Mouse (Mus musculus) kidney, embryonic 15.5 days (tissue): ENCODE measurements around the gene Phb. TPM values are rescaled to one million over a fixed set of nuclear protein-coding genes. Genes with fewer than 3 reads are reported as not detected.

Experiments used
- ATAC-seq: fragments of 200-750 bp; cut with Nextera tagmentation; replicated peaks from 2 replicates; pipeline ENCODE4 v1.8.0; 2017; ENCODE audit warnings: moderate TSS enrichment; ENCODE audit not compliant: low FRiP score
- H3K27ac ChIP-seq: fragments of 300-500 bp; sonication (generic); 2 replicates; pipeline ENCODE4 v1.5.1; 2015; ENCODE audit warnings: mild to moderate bottlenecking, inconsistent platforms
- H3K27me3 ChIP-seq: fragments of 300-500 bp; sonication (generic); 2 replicates; pipeline ENCODE4 v1.6.1; 2015; ENCODE audit warnings: inconsistent platforms
- H3K36me3 ChIP-seq: fragments of 300-500 bp; sonication (generic); 2 replicates; pipeline ENCODE4 v1.6.1; 2015; ENCODE audit warnings: inconsistent platforms
- H3K4me1 ChIP-seq: fragments of 300-500 bp; sonication (generic); 2 replicates; pipeline ENCODE4 v1.6.1; 2015; ENCODE audit warnings: inconsistent platforms
- H3K4me2 ChIP-seq: fragments of 300-500 bp; sonication (generic); 2 replicates; pipeline ENCODE4 v1.6.1; 2015; ENCODE audit warnings: moderate library complexity, mild to moderate bottlenecking, inconsistent platforms
- H3K4me3 ChIP-seq: fragments of 300-500 bp; sonication (generic); replicated peaks from 2 replicates; pipeline ENCODE4 v1.5.1; 2015; ENCODE audit warnings: mild to moderate bottlenecking, inconsistent platforms
- H3K9ac ChIP-seq: fragments of 300-500 bp; sonication (generic); 2 replicates; pipeline ENCODE4 v1.6.1; 2015; ENCODE audit warnings: mild to moderate bottlenecking, inconsistent platforms
- H3K9me3 ChIP-seq: fragments of 300-500 bp; sonication (generic); replicated peaks from 2 replicates; pipeline ENCODE4 v1.6.1; 2016; ENCODE audit warnings: inconsistent platforms
- WGBS: fragments of 180-500 bp; shearing (Covaris S2); methylation state at CpG from one replicate; pipeline ENCODE4 v1.1.7; 2015; ENCODE audit warnings: mixed read lengths; 5-methylcytosine and 5-hydroxymethylcytosine counted together
- polyA plus RNA-seq: library from polyadenylated mRNA; unstranded; fragments of >200 nt; fragmentation: Nextera tagmentation; extraction: Ambion mirVana; gene quantifications from 2 replicates; pipeline ENCODE4 v1.2.1, GENCODE M21; 2015

Phb gene
- polyA plus RNA-seq, result 270 and 290 TPM in 2 replicates

DNA sequence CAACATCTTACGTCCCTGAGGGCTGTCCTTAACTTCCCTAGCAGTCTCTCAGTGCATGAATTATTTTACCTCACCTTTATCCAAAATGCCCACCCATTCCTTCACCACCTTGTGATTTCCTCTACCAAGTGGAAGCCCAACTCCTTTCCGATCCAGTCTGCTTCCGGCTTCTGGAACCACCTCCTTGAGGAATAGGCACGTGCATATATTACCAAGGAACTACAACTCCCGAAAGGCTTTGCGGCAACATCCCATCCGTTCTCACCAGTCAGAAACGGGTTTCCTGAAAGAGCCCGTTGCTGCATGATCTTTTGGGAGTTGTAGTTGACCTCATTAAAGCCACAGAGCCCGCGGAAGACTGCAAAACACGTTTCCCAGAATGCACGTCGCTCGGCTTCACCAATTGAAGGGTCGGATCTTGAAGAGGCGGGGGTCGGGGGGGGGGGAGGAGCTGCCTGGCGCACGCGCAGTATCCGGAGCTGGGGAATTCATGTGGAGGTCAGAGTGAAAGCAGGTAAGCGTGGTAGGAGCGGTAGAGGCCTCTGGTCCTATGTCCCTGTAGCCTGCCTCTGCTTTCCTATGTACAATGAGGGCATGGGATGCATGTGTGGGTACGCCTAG is at the start of gene Phb:
Gene Phb (plus strand): TSS at position 429 of the 621 bp plus-strand sequence.
- H3K4me1 ChIP-seq, result peaks cover 14% of the 10 kb centered on the region
- WGBS, result under 1% methylated on average over 25 of the region's 25 CpGs
- H3K4me2 ChIP-seq, result peak within 1 kb of the TSS; percentile 78
- peak within 1 kb of the TSS; percentile 84 for H3K4me3 ChIP-seq
- H3K27me3 ChIP-seq, result no peaks in the 10 kb centered on the region
- peaks cover 38% of the 10 kb centered on the region for H3K36me3 ChIP-seq
- H3K9me3 ChIP-seq, result no peaks in the 10 kb centered on the region
- peak within 1 kb of the TSS; percentile 94 for H3K27ac ChIP-seq
- ATAC-seq, result peak; percentile 95
- H3K9ac ChIP-seq, result peak within 1 kb of the TSS; percentile 64

- Histone ChIP-seq H3K27ac (no peak overlapping the region), H3K9me3 (no peaks in the 10 kb centered on the region), H3K9ac (no peak overlapping the region), H3K36me3 (no peaks in the 10 kb centered on the region), H3K27me3 (0 out of 2 replicates have a peak, but pooled peaks cover 8% of the 10 kb centered on the region), H3K4me2 (no peak overlapping the region), H3K4me1 (peaks cover 62% of the 10 kb centered on the region), H3K4me3 (no peak overlapping the region)
- no peak for ATAC-seq
- WGBS, result 45% methylated on average over 19 of the region's 19 CpGs
Observed at GRCm38 (mm10) chr11:95617785-95618465, 48.8 kb upstream of the Phb start.

DNA sequence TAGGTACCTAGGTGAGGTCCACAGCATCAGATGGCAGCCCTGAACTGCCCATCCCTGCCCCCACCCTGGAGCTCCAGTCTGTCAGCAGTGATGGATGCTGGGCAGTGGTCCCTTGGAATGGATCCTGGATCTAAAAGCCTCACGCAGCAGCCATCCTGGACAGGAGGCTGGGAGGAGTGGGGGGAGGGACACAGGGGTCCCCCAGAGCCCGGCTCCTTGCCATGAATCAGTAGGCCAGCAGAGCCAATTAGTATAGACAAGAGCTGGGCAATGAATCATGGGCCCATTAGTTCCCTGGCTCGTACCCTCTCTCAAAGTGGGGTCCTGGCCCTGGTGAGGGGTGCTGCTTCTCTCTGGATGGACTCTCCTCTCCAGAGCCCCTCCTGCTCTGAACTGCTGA is 47.7 kb upstream of the Phb start:
- Histone ChIP-seq H3K9ac (no peak overlapping the region), H3K4me1 (peaks cover 59% of the 10 kb centered on the region), H3K27me3 (0 out of 2 replicates have a peak, but pooled peaks cover 13% of the 10 kb centered on the region), H3K36me3 (no peaks in the 10 kb centered on the region), H3K4me3 (no peak overlapping the region), H3K4me2 (no peak overlapping the region), H3K27ac (no peak overlapping the region), H3K9me3 (no peaks in the 10 kb centered on the region)
- WGBS, result 49% methylated on average over 3 of the region's 3 CpGs
- ATAC-seq, result no peak

DNA sequence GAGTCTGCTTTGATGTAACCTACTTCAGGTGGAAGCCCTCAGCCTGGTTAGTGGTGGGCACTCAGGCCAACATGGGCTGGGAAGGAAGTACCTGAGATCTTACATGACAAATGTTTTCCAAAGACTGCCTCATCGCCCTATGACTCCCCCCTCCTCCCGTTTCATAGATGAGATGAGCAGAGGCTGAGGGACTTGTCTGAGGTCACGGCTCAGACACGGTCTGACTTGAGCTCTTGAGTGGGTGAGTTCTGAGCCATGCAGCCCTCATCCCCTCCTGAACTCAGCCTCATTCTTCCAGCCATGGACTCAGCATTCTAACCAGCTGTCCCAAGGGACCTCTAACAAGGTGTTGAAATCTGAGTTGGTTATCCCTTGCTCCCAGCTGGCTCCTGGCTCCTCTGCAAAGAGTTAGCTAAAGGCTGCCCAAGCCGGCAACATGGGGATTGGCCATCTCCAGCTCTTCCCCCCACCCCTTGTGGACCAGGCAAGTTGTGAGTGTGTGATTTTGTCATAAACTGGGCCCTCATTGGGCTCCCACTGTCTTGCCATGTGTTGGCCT is 46.8 kb upstream of the Phb start:
- Histone ChIP-seq H3K4me3 (no peak overlapping the region), H3K36me3 (no peaks in the 10 kb centered on the region), H3K27me3 (0 out of 2 replicates have a peak, but pooled peaks cover 13% of the 10 kb centered on the region), H3K4me2 (no peak overlapping the region), H3K27ac (no peak overlapping the region), H3K4me1 (peaks cover 56% of the 10 kb centered on the region), H3K9me3 (no peaks in the 10 kb centered on the region), H3K9ac (no peak overlapping the region)
- no peak for ATAC-seq
- WGBS, result 77% methylated on average over 5 of the region's 5 CpGs

DNA sequence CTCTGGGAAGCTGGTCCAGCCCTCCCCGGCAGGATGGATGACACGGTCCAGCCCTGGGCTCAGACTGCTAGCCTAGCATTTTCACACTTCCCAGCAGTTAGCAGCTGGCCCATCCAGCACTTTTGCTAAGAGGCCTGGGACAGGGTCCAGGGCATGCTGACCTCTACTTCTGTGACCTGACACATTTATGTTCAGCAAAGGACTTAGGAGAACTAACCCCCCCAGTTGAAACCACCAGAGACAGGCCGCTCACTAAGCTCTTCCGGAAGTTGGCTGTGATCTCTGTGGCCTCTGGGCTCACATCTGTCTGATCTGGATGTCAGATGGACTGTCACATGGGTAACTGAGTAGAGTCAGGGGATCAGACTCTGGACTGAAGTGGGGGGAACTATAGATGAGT is 45.7 kb upstream of the Phb start:
- ATAC-seq, result no peak; the same call in 1 of the 2 replicates
- Histone ChIP-seq H3K27me3 (0 out of 2 replicates have a peak, but pooled peaks cover 13% of the 10 kb centered on the region), H3K4me2 (no peak overlapping the region), H3K27ac (no peak overlapping the region), H3K9me3 (no peaks in the 10 kb centered on the region), H3K9ac (no peak overlapping the region), H3K4me3 (no peak overlapping the region), H3K36me3 (no peaks in the 10 kb centered on the region), H3K4me1 (peaks cover 49% of the 10 kb centered on the region)
- 21% methylated on average over 4 of the region's 4 CpGs for WGBS

- Histone ChIP-seq H3K27me3 (0 out of 2 replicates have a peak, but pooled peaks cover 13% of the 10 kb centered on the region), H3K36me3 (no peaks in the 10 kb centered on the region), H3K4me2 (no peak overlapping the region), H3K9me3 (no peaks in the 10 kb centered on the region), H3K27ac (no peak overlapping the region), H3K4me3 (no peak overlapping the region), H3K9ac (0 out of 2 replicates have a peak overlapping the region, but pooled peaks have one; percentile 32), H3K4me1 (peaks cover 43% of the 10 kb centered on the region)
- no peak for ATAC-seq
- WGBS, result 32% methylated on average over 9 of the region's 9 CpGs
Observed at GRCm38 (mm10) chr11:95621541-95622130, 45.1 kb upstream of the Phb start.

- no peak overlapping the region for H3K27ac ChIP-seq
- no peaks in the 10 kb centered on the region for H3K36me3 ChIP-seq
Observed at GRCm38 (mm10) chr11:95622426-95622825, 44.3 kb upstream of the Phb start.

DNA sequence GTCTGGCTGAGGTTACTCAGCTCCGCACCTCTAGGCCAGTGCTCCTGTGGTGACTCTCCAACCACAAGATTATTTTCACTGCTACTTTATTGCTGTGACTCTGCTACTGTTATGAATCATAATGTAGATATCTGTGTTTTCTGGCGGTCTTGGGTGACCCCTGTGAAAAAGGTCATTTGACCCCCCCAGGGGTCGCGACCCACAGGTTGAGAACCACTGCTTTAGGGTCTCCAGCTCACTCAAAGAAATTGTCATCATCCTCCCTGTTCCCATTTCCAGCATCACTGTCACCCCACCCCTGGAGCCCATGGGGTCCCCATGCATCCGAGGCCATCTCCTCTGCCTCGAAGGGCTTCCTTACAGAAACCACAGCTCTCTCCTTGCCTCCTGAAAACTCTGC is 36.2 kb upstream of the Phb start:
- ATAC-seq, result no peak
- 67% methylated on average over 6 of the region's 6 CpGs for WGBS

More at GRCm38 (mm10) chr11:95622426-95622825, 44.3 kb upstream of the Phb start:
- WGBS, result 29% methylated on average over 8 of the region's 8 CpGs
- Histone ChIP-seq H3K4me2 (no peak overlapping the region), H3K9ac (peak overlapping the region; percentile 32; the same call in 1 of the 2 replicates), H3K9me3 (no peaks in the 10 kb centered on the region), H3K27me3 (0 out of 2 replicates have a peak, but pooled peaks cover 17% of the 10 kb centered on the region), H3K4me3 (no peak overlapping the region), H3K4me1 (peaks cover 39% of the 10 kb centered on the region)
- ATAC-seq, result no peak

DNA sequence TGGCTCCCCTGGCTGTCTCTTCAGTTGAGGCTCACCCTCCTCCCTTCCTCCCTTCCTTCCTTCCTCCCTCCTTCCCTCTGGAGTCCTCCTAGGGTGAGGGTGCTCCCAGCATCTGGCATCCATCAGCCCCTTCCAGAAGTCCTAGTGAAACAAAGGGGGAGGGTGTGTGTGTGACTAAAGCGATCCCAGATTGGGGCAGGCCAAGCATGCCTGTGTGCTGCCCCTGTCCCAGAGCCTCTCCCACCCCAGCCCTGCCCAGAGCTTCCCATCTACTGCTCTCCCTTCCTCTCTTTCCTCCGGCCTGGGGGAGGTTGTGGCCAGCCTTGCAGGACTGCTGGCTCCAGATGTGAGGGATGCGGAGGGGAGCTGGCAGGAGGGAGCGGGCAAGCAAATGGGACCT is 35.5 kb upstream of the Phb start:
- Histone ChIP-seq H3K9ac (no peak overlapping the region), H3K4me1 (peaks cover 48% of the 10 kb centered on the region), H3K27me3 (0 out of 2 replicates have a peak, but pooled peaks cover 3% of the 10 kb centered on the region), H3K9me3 (no peaks in the 10 kb centered on the region), H3K4me3 (no peak overlapping the region), H3K36me3 (no peaks in the 10 kb centered on the region), H3K4me2 (no peak overlapping the region), H3K27ac (peak overlapping the region; percentile 45)
- 35% methylated on average over 4 of the region's 4 CpGs for WGBS
- ATAC-seq, result peak; percentile 78

More for the DNA sequence above, 36.2 kb upstream of the Phb start:
- Histone ChIP-seq H3K9ac (no peak overlapping the region), H3K4me1 (peaks cover 48% of the 10 kb centered on the region), H3K36me3 (no peaks in the 10 kb centered on the region), H3K27me3 (0 out of 2 replicates have a peak, but pooled peaks cover 3% of the 10 kb centered on the region), H3K9me3 (no peaks in the 10 kb centered on the region), H3K4me3 (no peak overlapping the region), H3K27ac (peak overlapping the region; percentile 45), H3K4me2 (no peak overlapping the region)

DNA sequence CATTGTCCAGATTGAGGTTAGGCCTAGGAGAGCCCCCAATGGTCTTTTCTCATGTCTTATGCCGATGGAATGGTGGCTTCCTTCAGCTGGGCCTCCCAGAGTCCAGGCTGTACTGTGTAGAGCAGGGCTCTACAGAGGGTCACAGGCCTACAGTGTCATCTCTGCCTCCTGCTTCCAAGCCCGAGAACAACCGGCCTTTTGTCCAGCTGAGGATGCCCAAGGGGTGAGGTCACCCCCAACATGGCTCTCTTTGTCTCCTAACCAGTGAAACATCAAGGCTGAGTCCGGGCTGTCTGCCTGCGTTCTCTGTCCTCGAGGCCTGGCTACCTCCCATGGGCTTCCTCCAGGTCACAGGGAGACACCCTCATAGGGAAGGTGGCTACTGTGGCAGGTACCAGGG is 34.3 kb upstream of the Phb start:
- 80% methylated on average over 6 of the region's 6 CpGs for WGBS
- H3K4me3 ChIP-seq, result no peak overlapping the region

DNA sequence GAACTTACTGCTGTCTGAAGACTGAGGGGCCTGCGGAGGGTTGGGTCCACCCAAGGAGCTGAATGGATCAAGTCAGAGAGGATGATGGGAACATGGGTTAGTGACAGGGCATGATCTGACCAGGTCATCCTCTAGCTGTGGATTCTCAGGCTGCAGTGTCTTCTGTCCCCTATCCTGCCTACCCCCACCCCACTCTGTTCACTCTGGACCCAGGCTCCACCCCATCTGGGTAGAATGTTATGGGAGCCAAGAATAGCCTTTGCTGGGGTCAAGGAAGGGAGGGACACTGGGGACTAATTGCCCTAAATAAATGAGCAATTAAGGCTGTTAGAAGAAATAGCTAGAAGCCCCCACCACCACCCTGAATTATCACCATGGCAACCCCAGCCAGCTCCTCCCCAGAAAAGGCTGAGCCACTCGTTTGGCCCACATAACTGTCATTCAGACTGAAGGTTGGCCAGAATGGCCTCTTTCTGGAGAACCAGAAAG is 33.2 kb upstream of the Phb start:
- Histone ChIP-seq H3K27ac (peak overlapping the region; percentile 66), H3K4me2 (no peak overlapping the region), H3K9ac (no peak overlapping the region), H3K4me3 (no peak overlapping the region), H3K27me3 (no peaks in the 10 kb centered on the region), H3K4me1 (peaks cover 44% of the 10 kb centered on the region), H3K36me3 (no peaks in the 10 kb centered on the region), H3K9me3 (no peaks in the 10 kb centered on the region)
- 57% methylated on average over 2 of the region's 2 CpGs for WGBS
- no peak for ATAC-seq

More for the DNA sequence above, 34.3 kb upstream of the Phb start:
- Histone ChIP-seq H3K27me3 (no peaks in the 10 kb centered on the region), H3K27ac (no peak overlapping the region), H3K9me3 (no peaks in the 10 kb centered on the region), H3K4me1 (peaks cover 44% of the 10 kb centered on the region), H3K9ac (no peak overlapping the region), H3K4me2 (no peak overlapping the region), H3K36me3 (no peaks in the 10 kb centered on the region)
- ATAC-seq, result no peak
